ENCODE assay signal across 15 mouse cellular contexts in the genomic region with DNA sequence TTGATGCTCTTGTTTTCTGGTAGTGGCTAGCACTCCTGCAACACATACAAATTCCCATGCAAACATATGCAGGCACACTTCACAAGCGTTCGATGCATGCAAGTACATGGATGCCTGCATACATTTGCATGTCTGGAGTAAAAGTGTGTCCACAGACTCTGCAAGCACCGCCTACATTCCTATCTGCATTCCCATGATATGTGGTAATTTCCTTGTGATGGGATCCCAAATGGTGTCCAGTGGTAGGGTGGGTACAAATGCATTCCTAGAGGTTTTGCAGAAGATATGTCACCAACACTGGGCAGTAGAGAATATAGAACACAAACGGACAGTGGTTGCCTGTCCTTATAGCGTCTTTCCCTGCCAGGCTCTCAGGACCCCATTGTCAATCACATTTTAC.
"Had no signal": no experiment of that assay in that cellular context is flagged by ENCODE, and none has a peak within 500 bp of the region (broad histone marks: within the 10 kb centered on the region; RNA-seq: fewer than 3 reads in every experiment).

No protein-coding gene starts in this region.

- H3K36me3 ChIP-seq: limb, embryonic 12.5 days; liver, embryonic 13.5 days; lung, embryonic 15.5 days; midbrain, embryonic 12.5 days; neural tube, embryonic 15.5 days; stomach, embryonic 15.5 days had no signal

- H3K9ac ChIP-seq: limb, embryonic 12.5 days; liver, embryonic 13.5 days; liver, postnatal 0 days; lung, embryonic 15.5 days; midbrain, embryonic 12.5 days; neural tube, embryonic 15.5 days; stomach, embryonic 15.5 days had no signal

- H3K4me3 ChIP-seq: layer of hippocampus, adult 2 months; limb, embryonic 12.5 days; liver, embryonic 13.5 days; lung, embryonic 15.5 days; megakaryocyte, embryonic 14.5 days; midbrain, embryonic 12.5 days; neural tube, embryonic 15.5 days; stomach, embryonic 15.5 days had no signal

- H3K27me3 ChIP-seq: limb, embryonic 12.5 days; liver, embryonic 13.5 days; lung, embryonic 15.5 days; midbrain, embryonic 12.5 days; neural tube, embryonic 15.5 days; stomach, embryonic 15.5 days had no signal

- ATAC-seq: liver, postnatal 0 days had no signal

- H3K4me2 ChIP-seq: limb, embryonic 12.5 days; liver, embryonic 13.5 days; lung, embryonic 15.5 days; midbrain, embryonic 12.5 days; neural tube, embryonic 15.5 days; stomach, embryonic 15.5 days had no signal

- H3K4me1 ChIP-seq: limb, embryonic 12.5 days; liver, embryonic 13.5 days; megakaryocyte, embryonic 14.5 days; midbrain, embryonic 12.5 days; stomach, embryonic 15.5 days had no signal

- H3K27ac ChIP-seq: layer of hippocampus, adult 2 months; limb, embryonic 12.5 days; liver, embryonic 13.5 days; lung, embryonic 15.5 days; macrophage; midbrain, embryonic 12.5 days; neural tube, embryonic 15.5 days; stomach, embryonic 15.5 days had no signal

- H3K9me3 ChIP-seq: limb, embryonic 12.5 days; liver, embryonic 13.5 days; lung, embryonic 15.5 days; megakaryocyte, embryonic 14.5 days; midbrain, embryonic 12.5 days; neural tube, embryonic 15.5 days; stomach, embryonic 15.5 days had no signal

- DNase-seq: kidney, postnatal 10 days; liver; liver, embryonic 13.5 days; liver, postnatal 0 days; lung, postnatal 14 days; right cerebral cortex, postnatal 4 days; thymus, postnatal 36 days had no signal
